Mouse (Mus musculus): ENCODE measurements around the gene Fam216b. TPM values are rescaled to one million over a fixed set of nuclear protein-coding genes. Genes with fewer than 3 reads are reported as not detected.

The Fam216b gene
- total and polyA plus RNA-seq, 3 experiments = not detected

DNA sequence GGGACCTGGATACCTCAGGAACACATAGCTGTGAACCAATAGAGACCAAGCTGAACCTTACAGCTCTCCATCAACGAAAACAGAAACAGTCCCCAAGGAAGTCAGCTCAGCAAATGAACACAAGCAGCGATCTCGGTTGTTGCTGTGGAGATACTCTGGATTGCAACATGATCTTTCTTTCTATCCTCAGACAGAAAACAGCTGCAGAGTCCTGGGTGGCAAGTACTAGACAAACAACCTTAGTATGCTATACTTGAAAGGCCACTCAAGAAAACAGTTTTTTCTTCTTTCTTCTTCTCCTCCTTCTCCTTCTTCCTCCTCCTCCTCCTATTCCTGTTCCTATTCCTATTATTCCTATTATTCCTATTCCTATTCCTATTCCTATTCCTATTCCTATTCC lies 37.9 kb upstream of the Fam216b start:
- TF ChIP-seq RAD21 (IDR thresholded peaks at IDR 0.05; ENCODE audit: low read depth, low read length) = no peak
- TF ChIP-seq MEF2A (IDR thresholded peaks at IDR 0.05; ENCODE audit: borderline replicate concordance, low read depth, low read length) = no peak
- no peak for TF ChIP-seq NELFE (IDR thresholded peaks at IDR 0.05; ENCODE audit: low read depth, low read length)
- no peak for TF ChIP-seq E2F4 (IDR thresholded peaks at IDR 0.05; ENCODE audit: insufficient replicate concordance, low read depth, low read length)
- TF ChIP-seq JUND (conservative IDR thresholded peaks at IDR 0.05; ENCODE audit: low read depth, low read length) = no peak
- Histone ChIP-seq H3K4me2 (ENCODE audit: insufficient read depth, low read depth, poor library complexity, severe bottlenecking) (no peak overlapping the region), H3K9me3 (replicated peaks; ENCODE audit: low read length) (no peaks in the 10 kb centered on the region), H3K27ac (ENCODE audit: insufficient read depth, low read depth) (no peak overlapping the region), H3K36me3 (replicated peaks in 1 of 2; ENCODE audit: control insufficient read depth in 1 of 2, insufficient read depth in 1 of 2, low read length in 1 of 2) (no peaks in the 10 kb centered on the region), H3K4me3 (replicated peaks in 1 of 3; ENCODE audit: low read depth in 2 of 3, low read length in 2 of 3, poor library complexity in 1 of 3) (no peak overlapping the region), H3K9ac (ENCODE audit: insufficient read depth, low read depth) (no peak overlapping the region), H3K4me1 (ENCODE audit: control insufficient read depth in 1 of 2, insufficient read depth in 2 of 2) (no peaks in the 10 kb centered on the region), H3K79me2 (replicated peaks; ENCODE audit: control insufficient read depth, extremely low read depth, insufficient read depth, poor library complexity, severe bottlenecking) (no peaks in the 10 kb centered on the region), H3K27me3 (replicated peaks) (no peaks in the 10 kb centered on the region)
- in situ Hi-C loops (cut with MboI; ENCODE audit: low pct_ligation_motif_present, low pct_unique_long_range_greater_than_20kb, low sequenced_read_pairs) (no loop called here), dilution Hi-C loops (cut with MboI; ENCODE audit: extremely low pct_ligation_motif_present, extremely low pct_unique_long_range_greater_than_20kb, low sequenced_read_pairs) (no loop called here)
- DNase-seq (ENCODE audit: extremely low read depth) = no peak

DNA sequence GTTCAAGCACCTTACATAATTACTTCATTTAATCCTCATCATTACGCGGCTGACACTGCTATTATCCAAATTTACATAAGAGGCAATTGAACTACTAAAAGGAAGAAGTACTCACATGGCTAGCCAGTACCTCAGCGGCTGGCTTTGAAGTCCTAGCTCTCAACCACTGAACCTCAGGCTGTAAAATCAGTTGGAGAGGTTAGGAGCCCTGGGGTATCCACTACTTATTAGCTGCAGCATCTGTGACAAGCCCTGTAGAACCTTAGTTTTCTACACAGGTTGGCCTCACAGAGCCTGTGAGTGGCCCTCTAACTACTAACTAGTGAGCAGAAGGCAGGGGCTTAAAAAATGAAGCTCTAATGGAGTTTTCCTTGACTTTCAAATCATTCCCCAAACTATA lies 31.5 kb upstream of the Fam216b start:
- dilution Hi-C loops (cut with MboI; ENCODE audit: extremely low pct_ligation_motif_present, extremely low pct_unique_long_range_greater_than_20kb, low sequenced_read_pairs) = no loop called here
- TF ChIP-seq E2F4 (IDR thresholded peaks at IDR 0.05; ENCODE audit: insufficient replicate concordance, low read depth, low read length) (no peak), TCF12 (IDR thresholded peaks at IDR 0.05; ENCODE audit: low read depth, low read length) (no peak), MAX (IDR thresholded peaks at IDR 0.05; ENCODE audit: low read length) (no peak), MAFK (IDR thresholded peaks at IDR 0.05; ENCODE audit: insufficient replicate concordance, low read length) (no peak), MXI1 (IDR thresholded peaks at IDR 0.05; ENCODE audit: low read depth, low read length) (no peak), USF1 (IDR thresholded peaks at IDR 0.05; ENCODE audit: low read depth, low read length) (no peak), HCFC1 (IDR thresholded peaks at IDR 0.05; ENCODE audit: low read depth, low read length) (no peak), TBP (conservative IDR thresholded peaks at IDR 0.05; ENCODE audit: low read depth, low read length) (no peak), KAT2A (IDR thresholded peaks at IDR 0.05; ENCODE audit: insufficient replicate concordance, low read length) (no peak), MAZ (IDR thresholded peaks at IDR 0.05; ENCODE audit: low read depth, low read length) (no peak), USF2 (conservative IDR thresholded peaks at IDR 0.05; ENCODE audit: low read depth, low read length) (no peak), UBTF (IDR thresholded peaks at IDR 0.05; ENCODE audit: low read depth, low read length) (no peak), POLR2AphosphoS2 (IDR thresholded peaks at IDR 0.05; ENCODE audit: low read depth, low read length) (no peak)
- Histone ChIP-seq H3K9ac (ENCODE audit: insufficient read depth, low read depth) (no peak overlapping the region), H3K4me3 (replicated peaks in 1 of 3; ENCODE audit: low read depth in 2 of 3, low read length in 2 of 3, poor library complexity in 1 of 3) (no peak overlapping the region), H3K4me1 (ENCODE audit: control insufficient read depth in 1 of 2, insufficient read depth in 2 of 2) (peaks cover 0 to 9% of the 10 kb centered on the region in 2 experiments; a peak in 1 of 4 replicates), H3K27ac (ENCODE audit: insufficient read depth, low read depth) (no peak overlapping the region), H3K27me3 (replicated peaks) (no peaks in the 10 kb centered on the region), H3K79me2 (replicated peaks; ENCODE audit: control insufficient read depth, extremely low read depth, insufficient read depth, poor library complexity, severe bottlenecking) (no peaks in the 10 kb centered on the region), H3K4me2 (ENCODE audit: insufficient read depth, low read depth, poor library complexity, severe bottlenecking) (no peak overlapping the region), H3K36me3 (replicated peaks in 1 of 2; ENCODE audit: control insufficient read depth in 1 of 2, insufficient read depth in 1 of 2, low read length in 1 of 2) (no peaks in the 10 kb centered on the region), H3K9me3 (replicated peaks; ENCODE audit: low read length) (no peaks in the 10 kb centered on the region)
- DNase-seq (ENCODE audit: extremely low read depth) = no peak
- in situ Hi-C loops (cut with MboI; ENCODE audit: low pct_ligation_motif_present, low pct_unique_long_range_greater_than_20kb, low sequenced_read_pairs) = no loop called here
